Mouse (Mus musculus) cortical plate, adult 2 months (tissue): ENCODE results near the gene 9530077C05Rik. TPM values are rescaled to one million over a fixed set of nuclear protein-coding genes. Genes with fewer than 3 reads are reported as not detected.
A peak's percentile ranks its signal among the peaks of the same experiment; 100 is the strongest.

ENCODE experiments used
- H3K27ac ChIP-seq: fragments of 200-500 bp; 2 replicates; pipeline ENCODE4 v1.5.1; 2012; ENCODE audit warnings: low read length, control low read depth, inconsistent platforms; ENCODE audit not compliant: insufficient read depth
- H3K4me1 ChIP-seq: fragments of 200-500 bp; 2 replicates; pipeline ENCODE4 v1.6.1; 2011; ENCODE audit warnings: low read length; ENCODE audit not compliant: control insufficient read depth, insufficient read depth
- H3K4me3 ChIP-seq: fragments of 200-500 bp; 2 replicates; pipeline ENCODE4 v1.5.1; 2011; ENCODE audit warnings: mild to moderate bottlenecking, low read length, control low read depth; ENCODE audit not compliant: insufficient read depth
- CTCF ChIP-seq: fragments of 200-500 bp; IDR thresholded peaks from 2 replicates; pipeline ENCODE4 v1.5.1; 2011; ENCODE audit warnings: mild to moderate bottlenecking, control low read depth, low read length; ENCODE audit not compliant: insufficient read depth; ENCODE audit errors: extremely low read depth
- POLR2A ChIP-seq: fragments of 200-500 bp; IDR thresholded peaks from 2 replicates; pipeline ENCODE4 v1.6.1; 2011; ENCODE audit warnings: mild to moderate bottlenecking, low read length, control low read depth; ENCODE audit not compliant: insufficient read depth; ENCODE audit errors: extremely low read depth
- polyA plus RNA-seq: library from polyadenylated mRNA; depleted of rRNA; stranded (reverse); fragments of >200 nt; gene quantifications from 2 replicates; pipeline ENCODE4 v1.2.3, GENCODE M21; 2012; rRNA removed

The 9530077C05Rik gene
- polyA plus RNA-seq, result 7.3 and 8.1 TPM in 2 replicates

DNA sequence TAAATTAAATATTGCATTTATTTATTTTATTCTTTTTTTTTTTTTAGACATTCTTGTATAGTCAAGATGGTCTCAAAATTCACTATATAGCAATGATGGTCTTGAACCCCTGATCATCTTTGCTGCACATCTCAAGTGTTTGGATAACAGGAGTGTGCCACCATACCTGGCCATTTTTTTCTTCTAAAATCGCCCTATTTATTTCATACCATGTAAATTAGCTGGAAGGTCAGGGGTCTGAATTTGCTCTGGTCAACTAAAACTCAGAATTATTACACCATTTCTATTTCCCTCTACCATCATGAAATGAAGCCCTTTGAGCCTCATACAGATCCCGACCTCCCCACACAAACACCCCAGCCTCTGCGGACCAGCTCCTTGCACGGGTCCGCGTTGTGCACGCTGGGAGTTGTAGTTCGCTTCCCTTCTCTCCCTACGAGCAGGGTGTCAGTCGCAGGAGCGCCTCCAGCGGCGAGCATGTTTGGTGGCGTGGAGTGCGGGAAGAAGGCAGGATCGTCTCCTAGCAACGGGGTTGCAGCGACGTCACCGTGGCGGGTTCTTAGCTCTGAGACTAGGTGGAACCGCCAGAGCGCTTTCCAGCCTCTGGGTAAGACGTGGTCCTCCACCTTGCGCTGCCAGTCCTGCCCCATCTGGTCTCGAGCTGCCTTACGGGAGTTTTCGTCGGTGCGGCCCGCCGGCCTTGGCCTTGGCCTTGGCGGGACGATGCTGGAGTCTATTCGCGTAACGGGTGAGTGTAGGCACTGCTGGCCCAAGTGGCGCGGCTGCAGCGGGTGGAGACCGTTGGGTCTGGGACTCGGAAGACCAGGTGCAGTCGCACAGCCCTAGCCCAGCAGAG, at the start of gene 9530077C05Rik:
Gene 9530077C05Rik (plus strand): TSS at position 512 of the 856 bp plus-strand sequence.
- H3K27ac ChIP-seq, result no peak within 1 kb of the TSS
- H3K4me3 ChIP-seq, result peak within 1 kb of the TSS; percentile 63
- H3K4me1 ChIP-seq, result no peaks in the 10 kb centered on the region; the same call in 1 of the 2 replicates
- peak; percentile 96 for TF ChIP-seq POLR2A
- peak; percentile 80 for TF ChIP-seq CTCF

GRCm38 (mm10) chr9:22366221-22366620, 45.1 kb upstream of the 9530077C05Rik start:
- H3K27ac ChIP-seq, result no peak overlapping the region
- TF ChIP-seq POLR2A (no peak), CTCF (no peak)
- H3K4me3 ChIP-seq, result no peak overlapping the region
- no peaks in the 10 kb centered on the region for H3K4me1 ChIP-seq

DNA sequence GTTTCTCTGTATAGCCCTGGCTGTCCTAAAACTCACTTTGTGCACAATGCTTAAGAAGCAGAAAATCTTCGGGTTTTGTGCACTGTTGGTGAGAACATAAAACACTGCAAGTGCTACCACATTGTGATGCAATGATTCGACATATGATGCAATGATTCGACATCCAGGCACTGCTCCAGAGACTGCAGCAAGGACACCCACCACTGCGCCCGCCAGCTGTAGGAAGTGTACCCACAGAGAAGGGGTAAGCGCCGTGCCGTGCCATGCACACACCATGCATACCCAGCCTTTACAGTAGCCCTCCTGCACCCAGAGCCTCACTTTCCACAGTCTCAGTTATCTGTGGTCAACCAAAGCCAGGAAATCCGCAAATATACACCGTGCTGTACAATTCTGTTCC, 44.7 kb upstream of the 9530077C05Rik start:
- no peak overlapping the region for H3K4me3 ChIP-seq
- no peak overlapping the region for H3K27ac ChIP-seq
- TF ChIP-seq POLR2A (no peak), CTCF (no peak)
- H3K4me1 ChIP-seq, result no peaks in the 10 kb centered on the region

GRCm38 (mm10) chr9:22368030-22368429, 43.3 kb upstream of the 9530077C05Rik start:
- no peak overlapping the region; the same call in 1 of the 2 replicates for H3K27ac ChIP-seq
- no peak for TF ChIP-seq CTCF
- no peak for TF ChIP-seq POLR2A
- peak overlapping the region; percentile 27; the same call in 1 of the 2 replicates for H3K4me3 ChIP-seq
- no peaks in the 10 kb centered on the region for H3K4me1 ChIP-seq

DNA sequence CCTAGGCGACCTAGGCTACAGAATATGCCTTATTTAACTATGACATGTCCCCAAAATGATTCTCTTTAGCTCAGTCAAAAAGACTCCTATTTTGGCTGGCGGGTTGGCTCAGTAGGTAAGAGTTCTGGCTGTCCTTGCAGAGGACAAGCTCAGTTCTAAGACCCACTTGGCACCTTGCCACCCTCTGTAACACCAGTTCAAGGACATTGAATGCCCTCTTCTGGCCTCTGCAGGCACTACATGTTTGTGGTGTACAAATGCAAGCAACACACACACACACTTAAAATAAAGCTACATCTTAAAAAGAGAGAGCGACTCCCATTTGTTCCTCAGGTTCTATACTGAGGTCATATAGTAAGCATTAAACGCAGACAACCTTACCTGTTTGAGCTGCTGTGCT, 38.6 kb upstream of the 9530077C05Rik start:
- no peak overlapping the region for H3K27ac ChIP-seq
- H3K4me3 ChIP-seq, result no peak overlapping the region
- TF ChIP-seq CTCF, result no peak
- no peak for TF ChIP-seq POLR2A
- no peaks in the 10 kb centered on the region for H3K4me1 ChIP-seq

DNA sequence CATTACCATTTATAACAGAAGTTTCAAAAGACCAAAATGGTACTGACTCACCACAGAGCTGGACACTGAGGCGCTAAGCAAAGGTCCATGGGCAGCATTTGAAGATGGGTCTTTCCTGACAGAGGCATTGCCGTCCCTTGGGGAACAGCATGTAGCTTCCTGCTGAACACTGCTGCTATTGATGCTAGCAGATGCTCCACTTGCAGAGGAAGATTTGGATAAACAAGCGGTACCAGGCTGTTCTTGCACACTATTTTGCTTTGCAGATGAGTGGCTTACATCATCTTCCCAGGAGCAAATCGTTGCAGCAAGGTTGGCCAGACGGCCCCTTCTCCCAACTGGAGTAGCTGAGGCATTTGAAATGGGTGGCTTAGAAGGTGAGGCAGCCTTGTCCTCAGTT, 35.2 kb upstream of the 9530077C05Rik start:
- Histone ChIP-seq H3K4me3 (no peak overlapping the region), H3K4me1 (no peaks in the 10 kb centered on the region), H3K27ac (no peak overlapping the region)
- TF ChIP-seq POLR2A (no peak), CTCF (no peak)

DNA sequence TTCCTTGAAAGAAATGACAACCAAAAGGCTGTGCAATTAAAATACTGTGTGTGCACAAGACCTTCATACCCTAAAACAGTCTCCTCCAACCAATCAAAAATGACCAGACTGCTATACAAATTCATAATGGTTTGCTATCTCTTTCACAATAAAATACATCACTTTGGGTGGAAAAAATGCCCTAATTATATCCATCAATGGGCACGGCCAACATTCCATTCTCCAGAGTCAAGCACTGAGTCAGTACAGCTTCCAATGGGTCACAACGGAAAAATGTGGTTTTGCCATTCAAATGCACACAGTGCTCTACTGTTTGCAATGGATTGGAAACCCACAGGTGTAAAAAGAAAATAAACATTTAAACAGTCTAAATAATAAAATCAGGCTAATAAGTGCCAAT, 25.4 kb upstream of the 9530077C05Rik start:
- TF ChIP-seq POLR2A (no peak), CTCF (no peak)
- no peak overlapping the region for H3K27ac ChIP-seq
- H3K4me3 ChIP-seq, result no peak overlapping the region

DNA sequence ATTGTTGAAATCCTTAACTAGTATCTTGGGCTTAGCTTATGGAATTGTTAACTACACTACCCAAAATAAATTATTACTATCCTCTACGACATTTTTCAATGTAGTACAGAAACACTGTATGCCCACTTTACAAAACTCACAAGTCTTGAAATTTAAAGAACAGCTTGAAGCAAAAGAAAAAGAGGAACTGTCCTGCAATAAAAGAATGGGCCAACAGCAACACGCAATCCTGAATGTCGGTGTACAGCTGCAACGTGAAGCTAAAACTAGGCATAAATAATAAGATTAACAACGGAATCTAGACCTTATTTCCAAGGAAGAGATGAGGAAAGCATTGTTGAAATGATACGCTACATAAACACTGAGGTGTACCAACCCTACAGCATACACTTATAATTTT, 23.4 kb upstream of the 9530077C05Rik start:
- Histone ChIP-seq H3K4me3 (no peak overlapping the region), H3K27ac (no peak overlapping the region), H3K4me1 (no peaks in the 10 kb centered on the region)
- no peak for TF ChIP-seq CTCF
- no peak for TF ChIP-seq POLR2A

More for the DNA sequence above, 25.4 kb upstream of the 9530077C05Rik start:
- no peaks in the 10 kb centered on the region for H3K4me1 ChIP-seq

GRCm38 (mm10) chr9:22388401-22388980, 22.8 kb upstream of the 9530077C05Rik start:
- H3K4me3 ChIP-seq, result peak overlapping the region; percentile 67
- no peaks in the 10 kb centered on the region for H3K4me1 ChIP-seq
- no peak overlapping the region for H3K27ac ChIP-seq
- no peak for TF ChIP-seq POLR2A
- TF ChIP-seq CTCF, result no peak
